Mouse (Mus musculus) bone marrow, adult 2 months (tissue): ENCODE data around the gene Smg1. TPM values are rescaled to one million over a fixed set of nuclear protein-coding genes. Genes with fewer than 3 reads are reported as not detected.

Source experiments
- H3K27ac ChIP-seq: fragments of 200-500 bp; 2 replicates; pipeline ENCODE4 v1.5.1; 2012; ENCODE audit warnings: low read depth, mild to moderate bottlenecking, control low read depth, inconsistent platforms, low read length; ENCODE audit not compliant: control insufficient read depth, poor library complexity, insufficient read depth
- H3K4me1 ChIP-seq: fragments of 200-500 bp; 2 replicates; pipeline ENCODE4 v1.6.1; 2011; ENCODE audit warnings: low read length; ENCODE audit not compliant: control insufficient read depth, insufficient read depth
- H3K4me3 ChIP-seq: fragments of 200-500 bp; replicated peaks from 2 replicates; pipeline ENCODE3; 2011; ENCODE audit warnings: mild to moderate bottlenecking, low read depth, low read length, control low read depth; ENCODE audit not compliant: control insufficient read depth
- CTCF ChIP-seq: fragments of 200-500 bp; IDR thresholded peaks from 2 replicates; pipeline ENCODE4 v1.5.1; 2011; ENCODE audit warnings: low read length, control low read depth; ENCODE audit not compliant: control insufficient read depth, insufficient read depth
- POLR2A ChIP-seq: fragments of 200-500 bp; IDR thresholded peaks from 2 replicates; pipeline ENCODE4 v1.6.1; 2011; ENCODE audit warnings: low read depth, mild to moderate bottlenecking, control low read depth, low read length, borderline replicate concordance; ENCODE audit not compliant: control insufficient read depth
- WGBS: fragments of 180-500 bp; shearing (Covaris S2); methylation state at CpG from one replicate; pipeline ENCODE4 v1.1.7; 2018; 5-methylcytosine and 5-hydroxymethylcytosine counted together
- polyA plus RNA-seq: library from polyadenylated mRNA; stranded (reverse); fragments of >200 nt; gene quantifications from 2 replicates; pipeline ENCODE4 v1.2.4, GENCODE M21; 2011; ENCODE audit warnings: low replicate concordance; ENCODE audit not compliant: missing spikeins, insufficient read depth, insufficient read length

Smg1 gene
- polyA plus RNA-seq, 1 experiment: 18.2 TPM

DNA sequence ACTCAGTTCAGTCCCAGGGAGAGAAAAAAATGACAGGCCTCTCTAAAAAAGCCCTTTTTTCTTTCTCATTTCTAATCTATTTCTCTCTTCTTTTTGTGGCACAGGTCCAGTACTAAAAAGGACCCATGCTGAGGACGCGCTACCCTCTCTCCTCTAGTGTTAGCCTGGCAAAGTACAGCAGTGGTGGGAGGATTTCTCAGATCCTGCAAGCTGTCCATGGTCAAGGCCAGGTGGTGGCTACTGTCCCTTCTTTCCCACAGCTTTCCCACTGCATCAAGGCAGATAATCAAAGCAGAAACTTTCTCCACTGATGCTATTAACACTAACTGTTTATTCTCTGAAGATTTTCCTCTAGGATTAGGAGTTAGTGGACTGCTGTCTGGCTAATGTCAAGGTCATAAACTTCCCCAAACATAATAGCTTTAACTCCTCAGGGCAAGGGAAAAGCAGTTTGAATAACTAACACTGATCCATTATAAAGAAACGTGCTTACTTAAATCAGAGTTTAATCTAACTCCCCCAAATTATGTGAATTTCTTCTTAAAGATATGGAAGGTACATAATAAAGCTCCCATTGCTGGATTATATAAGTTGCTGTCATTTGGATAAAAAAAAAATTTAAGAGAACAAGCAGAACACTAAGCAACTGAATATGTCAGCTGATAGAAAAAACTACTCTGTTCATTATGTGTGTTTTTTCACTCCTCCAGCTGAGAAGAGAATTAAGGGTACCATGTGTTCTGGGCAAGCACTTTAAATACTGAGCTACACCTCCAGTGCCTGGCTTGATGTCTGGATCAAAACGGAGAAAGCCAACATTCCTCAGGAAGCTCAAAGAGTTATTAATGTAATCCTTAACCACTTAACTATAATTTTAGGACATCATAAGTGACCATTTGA lies 119.7 kb downstream of the Smg1 start:
- TF ChIP-seq POLR2A: no peak
- TF ChIP-seq CTCF: no peak
- 93% methylated on average over 4 of the region's 4 CpGs for WGBS
- Histone ChIP-seq H3K4me1 (no peaks in the 10 kb centered on the region; the same call in 1 of the 2 replicates), H3K4me3 (no peak overlapping the region), H3K27ac (no peak overlapping the region)

DNA sequence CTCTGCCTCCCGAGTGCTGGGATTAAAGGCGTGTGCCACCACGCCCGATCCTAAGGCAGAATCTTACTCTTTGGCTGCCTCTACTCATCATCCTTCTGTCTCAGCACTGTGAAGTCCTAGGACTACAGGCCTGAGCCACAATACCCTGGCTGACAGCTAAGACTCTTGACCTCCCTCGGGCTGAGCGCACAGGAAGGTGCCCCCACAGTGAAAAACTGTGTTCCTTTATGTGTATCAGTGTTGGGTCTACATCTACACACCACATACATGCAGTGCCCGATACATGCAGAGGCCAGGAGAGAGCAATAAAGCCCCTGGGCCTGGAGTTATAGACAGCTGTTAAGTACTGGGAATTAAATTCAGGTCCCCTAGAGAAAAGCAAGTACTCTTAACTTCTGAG lies 121.2 kb downstream of the Smg1 start:
- WGBS: 95% methylated on average over 7 of the region's 7 CpGs
- no peak for TF ChIP-seq CTCF
- TF ChIP-seq POLR2A: no peak
- no peak overlapping the region for H3K4me3 ChIP-seq
- no peak overlapping the region for H3K27ac ChIP-seq
- peaks cover 4% of the 10 kb centered on the region; the same call in 1 of the 2 replicates for H3K4me1 ChIP-seq

DNA sequence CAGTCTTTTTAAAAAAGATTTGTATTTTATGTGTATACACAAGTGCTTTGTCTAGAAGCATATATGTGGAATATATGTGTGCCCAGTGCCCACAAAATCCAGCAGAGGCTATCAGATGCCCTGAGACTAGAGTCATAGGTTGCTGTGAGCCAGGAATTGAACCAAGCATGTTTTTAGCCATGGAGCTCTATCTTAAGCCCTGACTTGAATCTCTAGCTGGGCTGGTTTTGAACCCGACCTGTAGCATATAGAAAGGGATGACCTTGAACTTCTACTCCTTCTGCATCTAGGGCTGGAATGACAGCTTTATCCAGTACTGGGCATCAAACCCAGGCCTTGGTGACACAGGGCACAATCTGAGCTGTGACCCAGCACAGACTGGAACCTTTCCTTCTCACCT lies 122.8 kb downstream of the Smg1 start:
- no peak for TF ChIP-seq POLR2A
- no peak for TF ChIP-seq CTCF
- WGBS: 84% methylated on average over 1 of the region's 1 CpGs
- Histone ChIP-seq H3K4me3 (no peak overlapping the region), H3K4me1 (peaks cover 4% of the 10 kb centered on the region; the same call in 1 of the 2 replicates), H3K27ac (no peak overlapping the region)

DNA sequence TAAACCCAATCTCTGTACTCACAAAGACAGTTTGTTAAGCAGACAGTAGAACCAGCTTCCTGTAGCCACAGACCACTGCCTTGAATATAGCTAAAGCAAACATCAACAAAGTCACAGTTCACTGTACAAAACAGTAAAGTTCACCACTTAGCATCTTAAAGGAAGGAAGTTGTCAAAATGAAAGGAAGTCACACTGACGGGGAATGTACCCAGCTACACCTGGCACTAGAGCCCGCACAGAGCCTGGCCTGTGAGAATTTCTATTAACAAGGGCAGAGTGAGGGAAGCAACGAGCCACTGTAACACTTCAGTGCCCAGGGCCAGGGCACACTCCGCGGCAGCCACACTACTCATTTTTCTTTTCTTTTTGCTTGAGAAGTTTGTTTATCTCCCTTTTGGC lies 123.5 kb downstream of the Smg1 start:
- H3K4me1 ChIP-seq: peaks cover 4% of the 10 kb centered on the region; the same call in 1 of the 2 replicates
- H3K27ac ChIP-seq: peak overlapping the region; percentile 21; the same call in 1 of the 2 replicates
- TF ChIP-seq POLR2A (no peak), CTCF (no peak)
- WGBS: 19% methylated on average over 5 of the region's 5 CpGs
- H3K4me3 ChIP-seq: no peak overlapping the region

DNA sequence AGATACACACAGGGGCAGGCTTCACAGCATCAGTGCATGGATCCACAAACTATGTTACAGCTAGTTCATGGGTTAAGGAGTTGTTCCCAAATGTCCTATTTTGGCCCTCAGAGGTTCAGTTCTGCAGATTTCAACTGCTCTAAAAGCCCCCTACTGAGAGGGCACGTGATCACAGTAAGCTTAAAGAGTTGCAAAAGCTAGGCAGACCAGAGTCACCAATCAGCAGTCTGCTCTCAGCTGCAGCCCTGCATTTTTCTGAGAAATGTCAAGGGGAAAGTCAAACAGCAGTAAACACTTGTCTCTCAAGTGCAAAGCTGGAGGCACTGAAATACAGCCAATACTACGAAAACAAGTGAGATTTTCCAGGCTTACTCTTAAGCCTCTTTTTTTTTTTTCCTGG lies 124.3 kb downstream of the Smg1 start:
- Histone ChIP-seq H3K4me3 (no peak overlapping the region), H3K4me1 (peaks cover 5% of the 10 kb centered on the region; the same call in 1 of the 2 replicates), H3K27ac (no peak overlapping the region; the same call in 1 of the 2 replicates)
- TF ChIP-seq POLR2A (no peak), CTCF (no peak)
- WGBS: 73% methylated on average over 2 of the region's 2 CpGs

DNA sequence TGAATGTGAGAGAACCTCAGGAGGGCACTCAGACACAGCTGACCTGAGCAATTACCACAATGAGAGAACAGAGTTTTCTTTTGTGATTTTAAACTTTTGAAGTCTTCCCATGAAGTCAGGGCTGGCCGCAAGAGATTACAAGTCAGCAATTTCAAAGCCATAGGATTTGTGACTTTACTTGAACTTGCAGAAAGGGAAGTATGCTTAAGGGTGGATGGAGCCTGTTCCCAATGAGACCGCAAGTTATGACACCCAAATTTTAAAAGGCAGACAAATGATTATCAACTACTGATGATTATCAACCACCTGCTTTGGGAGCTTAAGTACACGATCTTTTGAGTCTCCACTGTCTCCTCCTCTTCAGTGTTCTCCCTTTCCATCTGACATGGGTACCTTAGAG lies 125.0 kb downstream of the Smg1 start:
- H3K27ac ChIP-seq: no peak overlapping the region
- WGBS: 58% methylated on average over 3 of the region's 3 CpGs
- TF ChIP-seq CTCF (no peak), POLR2A (no peak)
- H3K4me3 ChIP-seq: no peak overlapping the region
- peaks cover 8% of the 10 kb centered on the region; the same call in 1 of the 2 replicates for H3K4me1 ChIP-seq

DNA sequence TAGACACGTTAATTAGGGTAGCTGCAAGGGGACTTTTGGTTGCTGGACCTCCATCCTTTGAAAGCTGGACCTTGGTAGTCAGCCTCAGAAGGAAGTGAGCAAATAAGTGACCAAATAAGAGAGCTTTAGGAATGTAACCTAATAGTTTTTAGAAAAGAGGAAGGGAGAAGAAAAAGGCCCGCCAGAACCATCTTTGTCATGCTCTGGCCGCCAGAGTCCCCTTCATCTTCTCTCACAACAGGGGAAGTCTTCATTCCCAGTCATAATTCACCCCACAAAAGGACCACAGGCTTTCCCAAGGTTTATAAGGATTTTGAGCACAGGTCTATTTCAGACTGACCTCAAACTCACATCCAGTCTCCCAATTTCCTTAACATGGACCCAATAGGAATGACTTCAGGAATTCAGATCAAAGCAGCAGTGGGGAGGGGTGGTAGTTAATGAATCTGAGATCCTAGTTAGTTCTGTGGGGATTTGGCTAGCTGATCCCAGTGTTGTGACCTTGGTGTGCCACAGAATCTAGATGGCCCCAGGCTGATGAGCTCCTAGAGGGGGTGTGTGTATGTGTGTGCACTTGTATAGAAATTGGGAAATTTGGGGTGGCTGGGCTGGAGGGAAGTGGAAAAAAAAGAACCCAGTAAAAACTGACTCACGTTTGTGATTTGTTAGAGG lies 125.8 kb downstream of the Smg1 start:
- no peak overlapping the region for H3K4me3 ChIP-seq
- WGBS: 25% methylated on average over 4 of the region's 4 CpGs
- peaks cover 8% of the 10 kb centered on the region; the same call in 1 of the 2 replicates for H3K4me1 ChIP-seq
- TF ChIP-seq CTCF (no peak), POLR2A (no peak)
- H3K27ac ChIP-seq: peak overlapping the region; percentile 5; the same call in 1 of the 2 replicates
